Mouse (Mus musculus) left cerebral cortex, postnatal 25 days (tissue): ENCODE results near the gene Zfp523. TPM values are rescaled to one million over a fixed set of nuclear protein-coding genes. Genes with fewer than 3 reads are reported as not detected.
A peak's percentile ranks its signal among the peaks of the same experiment; 100 is the strongest.

Source experiments
- DNase-seq, 2 experiments: peaks; one replicate each; pipeline ENCODE4 v3.0.0; 2022; ENCODE audit warnings: low spot score in 2 of 2, mixed read lengths in 1 of 2
- intact Hi-C: fragments of 180-260 bp; cut with DNase I; formaldehyde crosslinking; loops from one replicate; pipeline ENCODE4 v1.15.1; 2025
- total RNA-seq, 2 experiments: library from RNA; stranded (reverse); gene quantifications; 2 replicates each; pipeline ENCODE4 v1.2.3; 2021

The Zfp523 gene
- total RNA-seq, 2 experiments from 2014 or later, result 110 to 113 TPM

GRCm38 (mm10) chr17:28234641-28235040, 57.7 kb downstream of the Zfp523 start:
- intact Hi-C loops, result loop anchor here (5.0 kb wide), 1 partner anchor 93 kb away; the partner anchor contains the start of gene Rpl10a

GRCm38 (mm10) chr17:28235982-28236635, 59.2 kb downstream of the Zfp523 start:
- intact Hi-C loops, result no loop called here
- no peak for DNase-seq

More at GRCm38 (mm10) chr17:28234641-28235040, 57.7 kb downstream of the Zfp523 start:
- no peak for DNase-seq

GRCm38 (mm10) chr17:28236636-28237015, 59.7 kb downstream of the Zfp523 start:
- no peak for DNase-seq
- intact Hi-C loops, result no loop called here

DNA sequence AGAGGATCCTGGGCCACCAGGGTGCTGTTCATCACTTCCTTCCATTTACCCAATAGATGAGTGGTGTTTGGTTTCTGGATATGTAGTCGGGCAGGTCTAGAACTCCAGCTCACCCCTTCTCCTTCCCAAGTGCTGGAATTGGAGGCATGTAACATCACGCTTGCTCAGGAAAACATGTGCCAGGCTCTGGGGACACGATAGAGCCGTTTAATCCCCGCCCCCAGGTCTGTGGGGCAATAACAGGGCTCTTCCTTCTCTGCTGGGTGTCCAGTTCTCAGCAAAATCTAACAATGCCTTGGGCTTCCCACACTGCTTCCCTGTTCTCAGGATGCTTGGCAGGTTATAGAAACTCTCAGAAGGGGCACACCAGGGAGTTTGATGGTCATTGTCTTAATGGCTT, 60.4 kb downstream of the Zfp523 start:
- no peak for DNase-seq

GRCm38 (mm10) chr17:28237874-28238273, 60.9 kb downstream of the Zfp523 start:
- intact Hi-C loops, result no loop called here
- no peak for DNase-seq

More for the DNA sequence above, 60.4 kb downstream of the Zfp523 start:
- intact Hi-C loops, result no loop called here

DNA sequence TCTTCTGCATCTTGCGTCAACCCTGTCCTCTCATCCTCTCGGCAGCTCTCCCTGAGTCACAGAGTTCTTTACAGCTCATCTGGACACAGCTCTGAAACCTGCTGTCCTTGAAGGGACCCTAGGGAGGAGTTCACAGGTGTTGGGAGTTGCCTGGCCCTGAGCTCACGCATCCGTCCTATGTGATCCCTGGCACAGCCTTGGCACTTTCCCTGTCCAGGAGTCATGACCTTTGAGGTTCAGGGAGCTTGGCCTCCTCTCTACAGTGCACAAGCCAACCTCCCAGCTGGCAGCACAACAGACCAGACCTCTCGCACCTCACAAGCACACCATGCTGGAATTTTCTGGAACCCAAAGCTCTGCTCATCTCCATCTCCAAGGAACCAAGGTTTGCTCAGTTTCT, 63.9 kb downstream of the Zfp523 start:
- no peak for DNase-seq
- intact Hi-C loops, result no loop called here

DNA sequence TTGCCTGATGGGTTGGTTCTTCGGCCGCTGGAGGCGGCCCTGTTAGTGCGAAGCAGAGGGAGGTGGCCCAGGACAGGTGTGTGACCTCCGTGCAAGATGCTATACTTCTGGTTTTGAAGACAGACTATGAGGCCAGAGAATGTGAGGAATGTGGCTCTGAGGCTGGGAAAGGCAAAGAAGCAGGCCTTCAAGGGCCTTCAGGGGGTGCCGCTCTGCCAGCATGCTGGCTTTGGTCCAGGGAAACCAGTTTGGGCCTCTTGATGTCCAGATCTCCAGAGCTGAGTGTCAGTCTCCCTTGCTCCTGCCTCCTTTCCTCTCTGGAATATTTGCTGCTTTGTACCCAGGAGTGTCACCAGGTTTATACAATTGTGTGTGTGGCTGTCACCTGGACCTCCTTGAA, 65.4 kb downstream of the Zfp523 start:
- DNase-seq, result no peak
- intact Hi-C loops, result no loop called here

GRCm38 (mm10) chr17:28244214-28244613, 67.3 kb downstream of the Zfp523 start:
- no peak for DNase-seq
- intact Hi-C loops, result no loop called here

DNA sequence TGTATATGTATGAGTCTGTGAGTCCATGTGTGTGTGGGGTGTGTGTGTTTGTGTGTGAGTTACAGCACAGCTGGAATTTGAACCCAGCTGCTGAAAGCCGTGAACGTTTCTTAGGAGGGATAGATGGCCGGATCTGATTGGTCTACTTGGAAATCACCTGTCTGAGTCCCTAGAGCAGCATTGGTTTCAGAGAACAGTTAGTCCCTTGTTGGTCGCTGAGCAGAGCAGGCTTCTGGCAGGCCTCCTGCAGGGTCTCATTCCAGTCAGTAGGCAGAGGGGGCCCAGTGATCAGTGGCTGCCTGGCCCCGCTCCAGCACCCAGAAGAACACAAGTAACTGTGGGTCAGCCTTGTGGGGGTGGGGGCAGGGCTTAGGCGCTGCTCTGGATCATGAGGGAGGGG, 67.8 kb downstream of the Zfp523 start:
- peak in 1 of 2 experiments; percentile 37 for DNase-seq
- intact Hi-C loops, result no loop called here

GRCm38 (mm10) chr17:28246640-28247039, 69.7 kb downstream of the Zfp523 start:
- intact Hi-C loops, result no loop called here
- no peak for DNase-seq

DNA sequence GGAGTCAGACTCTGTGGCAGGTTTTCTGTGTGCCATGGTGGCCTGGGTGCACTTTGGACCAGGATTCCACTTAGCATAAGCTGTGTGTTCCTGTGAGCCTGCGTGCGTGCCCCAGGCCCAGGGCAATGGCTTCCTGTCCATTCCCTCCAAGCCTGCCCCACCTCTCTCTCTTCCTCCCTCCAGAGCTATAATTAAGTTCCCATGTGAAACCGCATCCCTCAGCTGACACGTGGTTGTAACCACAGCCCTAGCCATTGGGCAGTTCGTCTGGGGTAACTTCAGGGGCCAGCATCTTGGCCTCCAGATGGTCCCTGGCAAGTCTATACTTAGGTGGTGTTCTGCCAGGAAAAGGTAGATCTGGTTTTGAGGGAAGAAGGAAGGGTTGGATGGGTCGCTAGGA, 70.7 kb downstream of the Zfp523 start:
- DNase-seq, result peak in 1 of 2 experiments; percentile 43
- intact Hi-C loops, result no loop called here

- intact Hi-C loops, result no loop called here
- DNase-seq, result no peak
Observed at GRCm38 (mm10) chr17:28249062-28249461, 72.1 kb downstream of the Zfp523 start.

- no peak for DNase-seq
- intact Hi-C loops, result no loop called here
Observed at GRCm38 (mm10) chr17:28251579-28252280, 74.8 kb downstream of the Zfp523 start.

DNA sequence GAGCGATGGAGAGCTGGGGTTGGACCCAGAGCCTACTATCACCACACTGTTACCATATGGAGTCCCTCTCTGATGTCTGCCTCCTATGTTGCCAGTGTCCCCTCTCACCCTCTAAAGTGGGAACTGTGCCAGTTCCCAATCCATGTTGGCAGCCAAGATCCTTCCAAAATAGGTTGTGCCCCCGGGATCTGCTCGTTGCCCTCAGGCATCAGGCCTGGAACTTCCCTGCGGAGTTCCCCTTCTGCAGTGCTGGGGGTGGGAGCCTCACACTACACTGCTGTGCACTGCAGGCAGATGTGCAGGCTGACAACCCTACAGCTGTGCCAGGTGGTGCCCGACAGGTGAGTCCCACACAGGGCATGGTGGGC, 75.3 kb downstream of the Zfp523 start:
- no peak for DNase-seq
- intact Hi-C loops, result no loop called here

- DNase-seq, result no peak
- intact Hi-C loops, result no loop called here
Observed at GRCm38 (mm10) chr17:28253216-28253615, 76.3 kb downstream of the Zfp523 start.

GRCm38 (mm10) chr17:28254804-28255203, 77.9 kb downstream of the Zfp523 start:
- no peak for DNase-seq
- intact Hi-C loops, result no loop called here

Other genes starting within 250 kb of the Zfp523 start
- gene Tcp11, start 96.5 kb upstream of the Zfp523 start, total RNA-seq, result under 1 TPM; 0.80 to 0.99 TPM
- 1 to 10 TPM; 1.1 to 5.5 TPM for gene Scube3, start 35.0 kb upstream of the Zfp523 start, total RNA-seq
- 1 to 10 TPM; 2.9 to 3.1 TPM for gene Def6, start 30.6 kb downstream of the Zfp523 start, total RNA-seq
- 10 to 100 TPM; 26.6 to 28.8 TPM for gene Ppard, start 55.6 kb downstream of the Zfp523 start, total RNA-seq
- gene Fance, start 136.4 kb downstream of the Zfp523 start, total RNA-seq, result 10 to 100 TPM; 24.0 to 25.7 TPM
- 100 to 1,000 TPM; 305 to 310 TPM for gene Rpl10a, start 151.3 kb downstream of the Zfp523 start, total RNA-seq
- 1 to 10 TPM; 2.2 to 3.1 TPM for gene Tead3, start 173.7 kb downstream of the Zfp523 start, total RNA-seq
- gene Tulp1, start 188.1 kb downstream of the Zfp523 start, total RNA-seq, result not detected